Mouse (Mus musculus): ENCODE data around the gene Bhlhe41. TPM values are rescaled to one million over a fixed set of nuclear protein-coding genes. Genes with fewer than 3 reads are reported as not detected.

Bhlhe41 gene
- 4.9 and 6.6 TPM in 2 replicates for polyA plus RNA-seq (2014; fragmentation: Nextera tagmentation; extraction: Ambion mirVana)

DNA sequence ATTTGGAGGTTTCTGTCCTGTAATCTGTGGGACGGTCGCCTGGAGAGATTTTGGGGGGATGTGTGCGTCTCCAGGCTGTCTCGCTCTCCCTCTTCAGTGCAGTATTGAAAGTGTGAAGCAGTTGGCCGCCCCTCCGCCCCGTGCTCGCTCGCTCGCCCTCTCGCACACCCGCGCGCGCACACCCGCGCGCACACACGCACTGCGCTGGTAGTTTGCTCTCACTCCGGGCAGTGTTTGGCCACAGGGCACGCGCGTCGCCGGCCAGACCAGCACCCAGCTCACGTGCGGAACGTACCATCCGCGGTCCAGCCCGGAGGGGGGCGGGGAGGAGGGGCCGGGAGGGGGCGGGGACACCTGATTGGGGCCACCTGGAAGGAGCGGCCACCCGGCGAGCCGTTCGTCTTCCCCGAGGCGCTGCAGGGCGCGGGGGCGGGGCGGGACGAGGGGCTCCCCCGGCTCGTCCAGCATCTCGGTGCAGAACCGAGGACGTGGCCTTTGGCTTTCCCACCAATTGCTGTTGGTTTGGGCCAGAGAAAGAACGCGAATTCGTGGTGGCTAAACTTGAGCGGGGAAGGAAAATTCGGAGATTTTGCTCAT lies at the start of gene Bhlhe41:
Gene Bhlhe41 (minus strand): TSS at position 270 of the 597 bp plus-strand sequence.
- peak; percentile 35 for ATAC-seq (ENCODE audit: low read depth)
- 2% methylated on average over 55 of the region's 57 CpGs for WGBS

DNA sequence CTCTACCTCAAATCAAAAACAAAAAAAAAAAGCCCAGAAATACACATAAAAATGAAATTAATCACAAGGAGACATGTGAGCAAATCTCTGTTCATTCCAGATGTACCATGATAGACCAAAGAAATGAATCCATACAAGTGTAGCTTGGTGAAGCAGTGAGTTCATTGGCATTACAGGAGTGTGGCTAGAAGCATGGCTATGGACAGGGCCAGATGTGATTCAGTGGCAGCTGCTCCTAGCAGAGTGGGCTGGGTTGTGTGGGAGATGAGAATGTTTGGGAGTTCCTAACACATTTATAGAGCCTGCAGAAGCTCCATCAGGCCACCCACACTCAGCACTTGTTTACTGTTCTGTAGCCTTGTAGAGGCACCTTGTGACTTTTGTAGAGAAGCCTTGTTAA lies 46.9 kb upstream of the Bhlhe41 start:
- Histone ChIP-seq H3K27ac (ENCODE audit: low read depth, low read length) (no peak overlapping the region), H3K4me2 (ENCODE audit: low read depth, low read length) (no peak overlapping the region), H3K9me3 (ENCODE audit: control insufficient read depth, low read length) (no peaks in the 10 kb centered on the region), H3K9ac (replicated peaks; ENCODE audit: low read depth, low read length) (no peak overlapping the region), H3K27me3 (ENCODE audit: control insufficient read depth, insufficient read depth, low read length) (no peaks in the 10 kb centered on the region), H3K4me3 (ENCODE audit: low read depth, low read length) (no peak overlapping the region), H3K36me3 (ENCODE audit: control insufficient read depth, insufficient read depth, low read length) (no peaks in the 10 kb centered on the region), H3K4me1 (ENCODE audit: control insufficient read depth, insufficient read depth, low read length) (no peaks in the 10 kb centered on the region)
- no peak for ATAC-seq (ENCODE audit: low read depth)

More for the DNA sequence above, at the start of gene Bhlhe41:
- Histone ChIP-seq H3K27me3 (ENCODE audit: control insufficient read depth, insufficient read depth, low read length) (peaks cover 24% of the 10 kb centered on the region; the same call in 1 of the 2 replicates), H3K36me3 (ENCODE audit: control insufficient read depth, insufficient read depth, low read length) (no peaks in the 10 kb centered on the region), H3K27ac (ENCODE audit: low read depth, low read length) (peak within 1 kb of the TSS; percentile 48; the same call in 1 of the 2 replicates), H3K4me3 (ENCODE audit: low read depth, low read length) (peak within 1 kb of the TSS; percentile 59), H3K4me1 (ENCODE audit: control insufficient read depth, insufficient read depth, low read length) (peaks cover 14% of the 10 kb centered on the region), H3K4me2 (ENCODE audit: low read depth, low read length) (peak within 1 kb of the TSS; percentile 100), H3K9ac (replicated peaks; ENCODE audit: low read depth, low read length) (peak within 1 kb of the TSS; percentile 59), H3K9me3 (ENCODE audit: control insufficient read depth, low read length) (no peaks in the 10 kb centered on the region)

DNA sequence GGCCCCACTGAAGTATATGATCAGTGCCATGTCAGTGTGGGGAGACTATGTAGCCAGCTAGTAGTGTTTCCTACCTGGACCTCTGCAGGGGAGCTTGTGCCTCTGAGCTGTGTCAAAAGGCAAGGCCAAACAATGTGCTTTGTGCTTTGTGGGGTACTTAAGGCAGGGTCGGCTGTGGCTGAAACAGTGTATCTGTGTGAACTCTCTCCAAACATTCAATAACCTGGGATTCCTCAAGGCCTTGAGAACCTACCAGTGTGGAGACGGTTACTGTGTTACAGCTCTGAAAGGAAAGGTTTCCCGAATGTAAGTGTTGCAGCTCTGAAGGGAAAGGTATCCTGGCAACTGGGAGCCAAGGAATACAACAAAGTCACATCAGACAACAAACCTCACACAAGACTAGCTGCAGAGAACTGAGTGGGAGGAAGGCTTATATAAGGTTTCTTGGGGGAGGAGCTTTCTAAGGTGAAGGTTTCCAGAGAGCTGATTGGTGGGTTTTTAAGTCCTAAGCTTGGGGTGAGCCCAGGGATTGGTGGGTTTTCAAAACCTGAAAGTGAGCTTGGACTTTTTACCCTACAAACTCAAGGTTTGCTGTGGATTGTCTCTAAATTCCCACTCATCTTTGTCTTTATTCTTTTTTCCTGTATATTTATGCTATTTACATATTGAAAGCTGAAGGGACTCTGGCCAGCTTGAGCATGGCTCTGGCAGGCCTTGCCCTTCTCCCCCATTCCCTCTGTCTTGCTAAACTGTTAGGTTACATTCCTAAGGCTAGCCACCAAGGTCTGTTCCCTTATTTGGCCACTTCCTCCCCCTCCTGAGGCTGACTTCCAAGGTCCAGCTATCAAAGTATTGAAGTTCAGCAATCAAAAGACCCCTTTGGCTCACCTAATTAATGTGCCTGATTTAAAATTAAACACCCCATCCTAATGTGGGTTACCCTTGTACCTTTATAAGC lies 45.4 kb upstream of the Bhlhe41 start:
- H3K27me3 ChIP-seq (ENCODE audit: control insufficient read depth, insufficient read depth, low read length), result no peaks in the 10 kb centered on the region

DNA sequence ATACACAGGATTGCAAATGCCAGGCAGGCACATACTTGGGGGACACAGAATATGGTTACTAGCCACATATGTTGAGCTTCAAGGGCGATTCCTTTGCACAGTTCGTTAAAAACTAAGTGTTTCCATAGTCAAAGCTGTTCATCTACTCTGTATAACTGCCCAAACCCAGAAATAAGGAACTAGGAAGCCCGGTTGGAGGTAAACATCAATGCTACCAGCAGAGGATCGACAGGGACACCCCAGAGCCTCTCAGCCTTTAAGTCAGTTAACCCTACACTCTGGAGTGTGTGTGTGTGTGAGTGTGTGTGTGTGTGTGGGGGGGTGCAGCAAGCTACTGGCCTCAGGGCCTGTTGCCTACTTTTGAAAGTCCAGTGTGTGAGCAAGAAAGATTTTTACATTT lies 44.6 kb upstream of the Bhlhe41 start:
- H3K4me2 ChIP-seq (ENCODE audit: low read depth, low read length), result no peak overlapping the region
- no peaks in the 10 kb centered on the region for H3K4me1 ChIP-seq (ENCODE audit: control insufficient read depth, insufficient read depth, low read length)

More for the DNA sequence above, 45.4 kb upstream of the Bhlhe41 start:
- H3K36me3 ChIP-seq (ENCODE audit: control insufficient read depth, insufficient read depth, low read length), result no peaks in the 10 kb centered on the region
- no peak overlapping the region for H3K9ac ChIP-seq (replicated peaks; ENCODE audit: low read depth, low read length)
- no peak overlapping the region for H3K4me3 ChIP-seq (ENCODE audit: low read depth, low read length)
- H3K4me1 ChIP-seq (ENCODE audit: control insufficient read depth, insufficient read depth, low read length), result no peaks in the 10 kb centered on the region
- no peaks in the 10 kb centered on the region for H3K9me3 ChIP-seq (ENCODE audit: control insufficient read depth, low read length)
- no peak overlapping the region for H3K4me2 ChIP-seq (ENCODE audit: low read depth, low read length)
- no peak overlapping the region for H3K27ac ChIP-seq (ENCODE audit: low read depth, low read length)
- ATAC-seq (ENCODE audit: low read depth), result no peak
- WGBS, result 77% methylated on average over 3 of the region's 3 CpGs

DNA sequence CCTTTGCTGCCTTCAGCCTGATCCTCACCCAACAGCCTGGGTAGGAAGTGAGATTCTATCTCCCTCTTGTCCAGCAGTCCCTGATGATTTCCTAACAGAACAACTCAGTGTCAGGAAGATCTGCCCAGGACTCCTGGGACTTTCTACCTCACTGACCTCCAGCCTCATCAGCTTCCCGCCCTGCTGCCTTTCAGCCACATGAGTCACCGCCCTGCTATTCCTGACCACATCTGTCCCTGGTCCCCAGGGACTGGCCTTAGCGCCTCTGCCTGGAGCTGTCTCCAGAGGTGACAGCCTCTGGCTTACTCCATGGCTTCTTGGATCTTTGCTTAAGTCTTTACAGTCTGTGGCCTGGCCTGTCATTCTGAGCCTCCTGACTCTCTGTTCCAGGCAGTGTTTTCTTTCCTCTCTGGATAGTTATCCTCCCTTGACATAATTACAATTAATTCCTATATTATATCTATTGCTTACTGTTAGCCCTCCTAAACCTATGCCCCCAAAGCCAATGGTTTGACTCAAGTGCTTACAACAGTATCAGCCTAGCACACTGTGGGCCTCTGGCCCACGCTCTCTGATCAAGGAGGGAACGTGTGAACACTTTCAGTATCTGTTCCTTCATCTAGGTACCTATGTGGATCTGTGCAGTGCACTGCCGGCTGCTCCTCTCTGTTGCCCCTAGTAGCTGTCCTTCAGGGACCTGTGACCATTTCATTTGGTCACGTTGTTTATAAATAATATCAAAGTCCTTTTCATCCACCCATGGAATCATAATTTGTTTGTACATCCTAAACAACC lies 40.9 kb upstream of the Bhlhe41 start:
- H3K9me3 ChIP-seq (ENCODE audit: control insufficient read depth, low read length), result no peaks in the 10 kb centered on the region
- no peaks in the 10 kb centered on the region for H3K4me1 ChIP-seq (ENCODE audit: control insufficient read depth, insufficient read depth, low read length)
- no peak overlapping the region for H3K4me3 ChIP-seq (ENCODE audit: low read depth, low read length)
- no peaks in the 10 kb centered on the region for H3K36me3 ChIP-seq (ENCODE audit: control insufficient read depth, insufficient read depth, low read length)
- H3K27ac ChIP-seq (ENCODE audit: low read depth, low read length), result no peak overlapping the region
- no peaks in the 10 kb centered on the region for H3K27me3 ChIP-seq (ENCODE audit: control insufficient read depth, insufficient read depth, low read length)
- no peak for ATAC-seq (ENCODE audit: low read depth)
- H3K4me2 ChIP-seq (ENCODE audit: low read depth, low read length), result no peak overlapping the region
- WGBS, result 79% methylated on average over 7 of the region's 7 CpGs
- H3K9ac ChIP-seq (replicated peaks; ENCODE audit: low read depth, low read length), result no peak overlapping the region

More for the DNA sequence above, 44.6 kb upstream of the Bhlhe41 start:
- Histone ChIP-seq H3K4me3 (ENCODE audit: low read depth, low read length) (no peak overlapping the region), H3K9me3 (ENCODE audit: control insufficient read depth, low read length) (no peaks in the 10 kb centered on the region), H3K27ac (ENCODE audit: low read depth, low read length) (no peak overlapping the region), H3K9ac (replicated peaks; ENCODE audit: low read depth, low read length) (no peak overlapping the region), H3K27me3 (ENCODE audit: control insufficient read depth, insufficient read depth, low read length) (no peaks in the 10 kb centered on the region), H3K36me3 (ENCODE audit: control insufficient read depth, insufficient read depth, low read length) (no peaks in the 10 kb centered on the region)
- 81% methylated on average over 4 of the region's 4 CpGs for WGBS
- ATAC-seq (ENCODE audit: low read depth), result no peak

DNA sequence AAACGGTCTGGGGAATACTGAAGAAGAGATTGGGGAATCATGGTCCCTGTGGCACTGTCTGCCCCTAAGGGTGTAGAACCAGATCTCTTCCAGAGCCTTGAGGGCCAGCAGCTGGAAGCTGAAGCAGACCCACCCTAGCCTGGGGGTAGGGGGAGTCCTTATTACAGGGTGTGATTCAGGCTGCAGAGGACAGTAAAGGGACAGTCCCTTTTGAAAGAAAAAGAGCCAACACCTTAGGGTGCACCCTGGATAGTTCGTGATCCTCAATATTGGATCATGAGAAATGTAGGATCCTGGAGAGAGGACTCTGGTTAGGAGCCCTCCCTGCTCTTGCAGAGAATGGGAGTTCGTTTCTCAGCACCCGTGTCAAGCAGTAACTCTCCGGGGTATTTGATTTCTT lies 39.3 kb upstream of the Bhlhe41 start:
- H3K27ac ChIP-seq (ENCODE audit: low read depth, low read length), result no peak overlapping the region
- H3K9ac ChIP-seq (replicated peaks; ENCODE audit: low read depth, low read length), result no peak overlapping the region
- H3K36me3 ChIP-seq (ENCODE audit: control insufficient read depth, insufficient read depth, low read length), result no peaks in the 10 kb centered on the region
- H3K4me2 ChIP-seq (ENCODE audit: low read depth, low read length), result no peak overlapping the region
- 79% methylated on average over 5 of the region's 5 CpGs for WGBS
- ATAC-seq (ENCODE audit: low read depth), result no peak
- no peak overlapping the region for H3K4me3 ChIP-seq (ENCODE audit: low read depth, low read length)
- H3K9me3 ChIP-seq (ENCODE audit: control insufficient read depth, low read length), result no peaks in the 10 kb centered on the region
- H3K4me1 ChIP-seq (ENCODE audit: control insufficient read depth, insufficient read depth, low read length), result no peaks in the 10 kb centered on the region
- H3K27me3 ChIP-seq (ENCODE audit: control insufficient read depth, insufficient read depth, low read length), result no peaks in the 10 kb centered on the region

DNA sequence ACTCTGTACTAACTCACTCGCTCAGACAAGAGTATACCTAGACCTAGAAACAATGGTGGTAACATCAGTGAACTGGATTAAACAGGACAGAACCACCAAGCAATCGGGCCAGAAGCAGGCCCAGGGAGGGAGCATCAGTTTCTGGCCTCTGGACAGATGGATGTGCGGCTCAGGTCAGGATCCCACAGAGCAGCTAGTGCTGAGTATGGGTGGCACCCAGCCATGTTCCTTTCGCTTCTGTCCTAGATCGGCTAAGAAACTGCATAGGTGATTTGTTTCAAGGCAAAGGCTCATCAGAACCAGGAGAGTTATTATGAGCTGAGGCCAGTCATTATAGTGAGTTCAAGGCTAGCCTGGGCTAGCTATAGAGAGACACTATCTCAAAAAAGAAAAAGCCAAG lies 38.8 kb upstream of the Bhlhe41 start:
- Histone ChIP-seq H3K9ac (replicated peaks; ENCODE audit: low read depth, low read length) (no peak overlapping the region), H3K4me2 (ENCODE audit: low read depth, low read length) (no peak overlapping the region), H3K27ac (ENCODE audit: low read depth, low read length) (no peak overlapping the region), H3K36me3 (ENCODE audit: control insufficient read depth, insufficient read depth, low read length) (no peaks in the 10 kb centered on the region), H3K27me3 (ENCODE audit: control insufficient read depth, insufficient read depth, low read length) (no peaks in the 10 kb centered on the region), H3K4me1 (ENCODE audit: control insufficient read depth, insufficient read depth, low read length) (no peaks in the 10 kb centered on the region), H3K9me3 (ENCODE audit: control insufficient read depth, low read length) (no peaks in the 10 kb centered on the region), H3K4me3 (ENCODE audit: low read depth, low read length) (no peak overlapping the region)
- no peak for ATAC-seq (ENCODE audit: low read depth)
- 95% methylated on average over 5 of the region's 5 CpGs for WGBS

DNA sequence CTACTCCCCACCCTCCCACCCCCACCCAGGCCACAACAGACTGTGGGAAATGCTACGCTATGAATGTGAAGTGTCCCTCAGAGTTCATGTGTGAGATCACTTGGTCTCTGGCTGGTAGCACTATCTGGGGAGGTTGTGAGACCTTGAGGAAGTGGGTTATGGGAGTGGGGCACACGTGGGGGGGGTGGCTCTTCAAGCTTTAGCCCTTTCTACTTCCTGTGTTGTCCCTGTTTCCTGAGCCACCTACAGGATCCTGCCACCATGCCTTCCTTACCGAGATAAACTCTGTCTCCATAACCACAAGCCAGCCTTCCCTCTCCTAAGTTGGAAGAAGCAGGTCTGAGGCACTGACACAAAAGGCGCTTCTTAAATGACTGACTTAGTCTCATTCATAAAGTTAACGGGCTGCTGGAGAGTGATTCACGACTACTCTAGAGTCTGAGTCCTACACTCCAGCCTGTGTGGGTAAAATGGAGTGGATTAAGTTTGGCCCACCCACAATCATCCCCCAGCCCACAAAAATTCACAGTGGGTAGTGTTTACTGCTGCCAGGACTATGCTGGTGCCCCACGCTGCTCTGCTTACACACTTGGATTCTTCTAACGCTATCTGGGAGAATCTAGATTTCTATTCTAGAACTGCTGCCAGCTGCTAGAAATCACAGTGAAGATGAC lies 29.4 kb upstream of the Bhlhe41 start:
- Histone ChIP-seq H3K4me3 (ENCODE audit: low read depth, low read length) (no peak overlapping the region), H3K27me3 (ENCODE audit: control insufficient read depth, insufficient read depth, low read length) (no peaks in the 10 kb centered on the region), H3K9ac (replicated peaks; ENCODE audit: low read depth, low read length) (no peak overlapping the region), H3K4me1 (ENCODE audit: control insufficient read depth, insufficient read depth, low read length) (no peaks in the 10 kb centered on the region), H3K27ac (ENCODE audit: low read depth, low read length) (no peak overlapping the region), H3K36me3 (ENCODE audit: control insufficient read depth, insufficient read depth, low read length) (no peaks in the 10 kb centered on the region), H3K4me2 (ENCODE audit: low read depth, low read length) (no peak overlapping the region), H3K9me3 (ENCODE audit: control insufficient read depth, low read length) (no peaks in the 10 kb centered on the region)
- ATAC-seq (ENCODE audit: low read depth), result no peak
- WGBS, result 65% methylated on average over 8 of the region's 8 CpGs

All from neural tube, embryonic 14.5 days (tissue).